ENCODE assay signal across 8 mouse cellular contexts in genomic region chr17:31433978-31434797, GRCm38 (mm10). TPM values are rescaled to one million over a fixed set of nuclear protein-coding genes. Genes with fewer than 3 reads are reported as not detected.
DNase-seq lines count a peak whose midpoint lies in the region; ATAC-seq lines count a peak whose summit lies in the region.

No protein-coding gene starts in this region.

- H3K27me3 ChIP-seq in intestine, embryonic 16.5 days (replicated peaks; ENCODE audit: control insufficient read depth, insufficient read depth, low read length) = no peaks in the 10 kb centered on the region
- no peaks in the 10 kb centered on the region for H3K27me3 ChIP-seq in lung, embryonic 16.5 days (ENCODE audit: control insufficient read depth, insufficient read depth, low read depth, low read length)

- ATAC-seq in intestine, embryonic 16.5 days = peak; percentile 57
- no peak for ATAC-seq in lung, embryonic 16.5 days (ENCODE audit: low read depth)
- no peak for ATAC-seq in activated CD4-positive, CD25-positive, alpha-beta regulatory T cell, adult 4 months
- ATAC-seq in cerebellum, adult (ENCODE audit: insufficient number of reproducible peaks, low FRiP score, low TSS enrichment) = no peak
- ATAC-seq in erythroblast, adult 5-6 weeks (replicated peaks; ENCODE audit: low FRiP score, poor library complexity, severe bottlenecking) = no peak

- no peaks in the 10 kb centered on the region for H3K9me3 ChIP-seq in intestine, embryonic 16.5 days (ENCODE audit: control insufficient read depth, low read length)
- peaks cover 3% of the 10 kb centered on the region; the same call in 1 of the 2 replicates for H3K9me3 ChIP-seq in lung, embryonic 16.5 days (ENCODE audit: control insufficient read depth, low read length)

- 8% methylated on average over 16 of the region's 16 CpGs for WGBS in intestine, embryonic 16.5 days
- 18% methylated on average over 16 of the region's 16 CpGs for WGBS in lung, embryonic 16.5 days

- DNase-seq in retina, embryonic 14.5 days (ENCODE audit: low spot score) = peak; percentile 25
- no peak for DNase-seq in retina, postnatal 1 day
- DNase-seq in spleen, postnatal 10 days (ENCODE audit: low spot score in 2 of 2) = no peak

- peak overlapping the region; percentile 65 for H3K4me2 ChIP-seq in intestine, embryonic 16.5 days (ENCODE audit: low read depth, low read length)
- H3K4me2 ChIP-seq in lung, embryonic 16.5 days (ENCODE audit: low read depth, low read length) = peak overlapping the region; percentile 21; the same call in 1 of the 2 replicates

- peaks cover 36% of the 10 kb centered on the region for H3K4me1 ChIP-seq in intestine, embryonic 16.5 days (ENCODE audit: control insufficient read depth, insufficient read depth, low read length)
- peaks cover 18% of the 10 kb centered on the region for H3K4me1 ChIP-seq in lung, embryonic 16.5 days (replicated peaks; ENCODE audit: control insufficient read depth, insufficient read depth, low read length)

- H3K9ac ChIP-seq in intestine, embryonic 16.5 days (ENCODE audit: low read depth, low read length) = peak overlapping the region; percentile 71
- peak overlapping the region; percentile 27; the same call in 1 of the 2 replicates for H3K9ac ChIP-seq in lung, embryonic 16.5 days (ENCODE audit: low read length)

- peaks cover 6% of the 10 kb centered on the region; the same call in 1 of the 2 replicates for H3K36me3 ChIP-seq in intestine, embryonic 16.5 days (ENCODE audit: control insufficient read depth, insufficient read depth, low read length)
- H3K36me3 ChIP-seq in lung, embryonic 16.5 days (ENCODE audit: control insufficient read depth, insufficient read depth, low read length) = peaks cover 10% of the 10 kb centered on the region; the same call in 1 of the 2 replicates

- peak overlapping the region; percentile 90 for H3K27ac ChIP-seq in intestine, embryonic 16.5 days (ENCODE audit: low read length)
- peak overlapping the region; percentile 28; the same call in 1 of the 2 replicates for H3K27ac ChIP-seq in lung, embryonic 16.5 days (ENCODE audit: low read length)

- peak overlapping the region; percentile 47 for H3K4me3 ChIP-seq in intestine, embryonic 16.5 days (ENCODE audit: low read length)
- H3K4me3 ChIP-seq in lung, embryonic 16.5 days (ENCODE audit: low read length) = no peak overlapping the region

RNA-seq across cellular contexts. Expression of gene Pde9a, which starts 48.2 kb away (rescaled TPM):
- 62.5 and 65.2 TPM in 2 replicates for polyA plus RNA-seq in intestine, embryonic 16.5 days (2015; fragmentation: Nextera tagmentation; extraction: Ambion mirVana)
- 29.5 and 31.5 TPM in 2 replicates for polyA plus RNA-seq in lung, embryonic 16.5 days (2015; fragmentation: Nextera tagmentation; extraction: Ambion mirVana)
- polyA plus RNA-seq in activated CD4-positive, CD25-positive, alpha-beta regulatory T cell, adult 4 months (2017; shearing (Covaris generic)) = 1 to 10 TPM in 1 of 2 experiments, not detected in 1; 1.4 TPM
- not detected in 2 replicates for total RNA-seq in erythroblast, adult 5-6 weeks (2015; ENCODE audit: low replicate concordance)
- not detected in 2 replicates for total RNA-seq in erythroblast, adult 5-6 weeks (2017; ENCODE audit: low replicate concordance)

Comparison
In these comparisons a context has a peak if more than half of its experiments do, and no peak if none do; other contexts are left out.
1. RNA of gene Pde9a, which starts 48.2 kb away (polyA plus RNA-seq): 62.5 to 65.2 TPM in intestine, embryonic 16.5 days and 29.5 to 31.5 TPM in lung, embryonic 16.5 days; 1.4 TPM in activated CD4-positive, CD25-positive, alpha-beta regulatory T cell, adult 4 months; every median in the first group is over 10 times any median in the second.